Mouse (Mus musculus): ENCODE measurements around the gene Bbs9. TPM values are rescaled to one million over a fixed set of nuclear protein-coding genes. Genes with fewer than 3 reads are reported as not detected.

Gene Bbs9
- total RNA-seq, 4 experiments from 2014 or later: 8.7 to 10.0 (median 9.5) TPM

DNA sequence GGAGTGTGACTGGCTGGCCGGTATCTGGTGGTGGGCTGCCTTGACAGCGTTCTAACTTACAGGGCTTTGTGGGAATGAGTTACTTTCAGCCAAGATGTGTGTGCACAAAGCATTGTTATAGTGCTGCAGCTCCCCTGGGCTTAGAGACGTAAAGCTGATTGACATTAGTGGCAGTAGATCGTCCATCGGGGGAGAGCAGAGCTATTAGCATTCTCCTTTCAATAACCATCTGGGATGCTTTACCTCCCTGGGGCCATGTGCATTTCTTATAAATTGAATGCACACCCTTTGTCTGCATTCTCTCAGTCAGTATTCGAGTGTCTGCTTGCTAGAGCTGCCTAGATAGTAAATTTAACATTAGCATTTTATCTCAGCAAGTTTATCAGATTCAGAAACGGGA is 214.7 kb downstream of the Bbs9 start:
- no peak for DNase-seq (ENCODE audit: low spot score in 2 of 2)

DNA sequence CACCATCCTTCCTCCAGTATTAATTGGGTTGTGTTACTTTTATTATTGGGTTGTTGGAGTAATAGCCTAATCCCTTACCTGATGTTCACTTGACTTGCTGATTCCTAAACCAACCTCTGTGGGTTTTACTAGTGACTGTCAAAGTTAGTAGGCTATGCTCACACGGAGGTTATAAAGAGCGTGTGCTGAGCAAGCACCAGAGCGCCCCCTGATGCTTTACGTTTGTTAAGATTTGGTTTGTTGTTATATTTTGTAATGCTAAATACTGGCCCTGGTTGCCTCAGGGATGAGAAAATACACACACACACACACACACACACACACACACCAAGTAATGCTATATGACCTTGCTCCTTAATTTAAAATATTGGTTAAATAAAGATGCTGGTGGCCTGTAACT is 219.9 kb downstream of the Bbs9 start:
- no peak for DNase-seq (ENCODE audit: low spot score in 2 of 2)

DNA sequence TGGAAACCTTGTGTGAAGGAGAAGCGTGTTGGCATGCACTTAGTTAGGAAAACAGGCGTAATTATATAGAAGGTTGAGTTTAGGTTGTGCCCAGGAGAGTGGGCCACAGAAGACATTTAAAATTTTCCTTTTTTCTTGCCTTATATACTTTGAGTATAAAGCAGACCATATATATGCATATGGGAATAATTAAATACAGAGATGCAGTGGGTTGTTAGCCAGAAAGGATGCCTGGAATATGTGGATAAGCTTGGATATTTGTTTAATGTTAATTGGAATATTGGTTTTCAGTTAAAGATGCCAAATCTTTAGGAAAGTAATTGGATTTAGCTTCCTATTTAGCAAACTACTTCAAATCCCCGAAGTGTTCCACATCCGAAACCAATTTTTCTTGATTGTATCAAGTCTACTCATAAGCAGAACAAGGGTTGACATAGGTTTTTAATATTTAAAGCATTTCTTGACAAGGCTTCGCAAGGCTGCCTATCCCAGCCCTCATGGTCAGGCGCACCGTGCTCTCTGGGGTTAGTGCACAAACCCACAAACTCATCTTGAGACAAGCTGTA is 221.4 kb downstream of the Bbs9 start:
- DNase-seq (ENCODE audit: low spot score in 2 of 2): no peak

DNA sequence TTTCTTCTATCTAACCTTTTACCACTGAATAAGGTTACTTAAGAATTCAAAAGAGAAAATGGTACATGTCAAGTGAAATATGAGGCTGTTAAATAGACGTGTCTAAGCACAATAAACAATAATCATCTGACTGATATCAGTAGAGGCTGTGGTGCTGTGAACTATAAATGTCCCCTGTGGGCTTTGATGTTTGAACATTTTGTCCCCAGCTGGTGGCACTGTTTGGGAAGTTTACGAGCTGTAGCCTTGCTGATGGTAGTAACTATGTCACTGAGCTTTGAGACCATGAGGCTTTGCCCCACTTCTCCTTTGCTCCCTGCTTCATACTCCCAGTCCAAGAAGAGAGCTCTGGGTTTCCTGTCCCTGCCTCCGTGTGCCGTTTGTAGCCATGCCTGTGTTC is 222.3 kb downstream of the Bbs9 start:
- DNase-seq (ENCODE audit: low spot score in 2 of 2): no peak

DNA sequence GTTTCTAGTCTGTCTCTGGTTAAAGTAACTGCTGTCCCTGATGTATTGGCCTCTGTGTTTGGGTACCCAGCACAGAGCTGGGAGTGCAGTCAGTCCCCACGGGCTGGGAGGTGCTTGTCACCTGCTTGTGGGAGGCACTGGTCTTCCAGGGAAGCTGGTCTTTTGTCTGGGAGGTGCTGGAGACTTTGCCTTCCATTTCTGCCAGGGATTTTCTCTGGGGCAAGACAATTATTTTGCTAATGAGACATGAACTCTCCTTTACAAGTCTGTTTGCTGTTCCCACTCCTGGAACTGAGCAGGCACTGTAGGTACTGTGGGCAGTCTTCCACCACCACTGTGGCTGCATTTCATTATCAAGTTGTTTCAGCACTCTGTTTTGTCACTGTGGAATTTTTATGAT is 223.0 kb downstream of the Bbs9 start:
- DNase-seq (ENCODE audit: low spot score in 2 of 2): no peak

DNA sequence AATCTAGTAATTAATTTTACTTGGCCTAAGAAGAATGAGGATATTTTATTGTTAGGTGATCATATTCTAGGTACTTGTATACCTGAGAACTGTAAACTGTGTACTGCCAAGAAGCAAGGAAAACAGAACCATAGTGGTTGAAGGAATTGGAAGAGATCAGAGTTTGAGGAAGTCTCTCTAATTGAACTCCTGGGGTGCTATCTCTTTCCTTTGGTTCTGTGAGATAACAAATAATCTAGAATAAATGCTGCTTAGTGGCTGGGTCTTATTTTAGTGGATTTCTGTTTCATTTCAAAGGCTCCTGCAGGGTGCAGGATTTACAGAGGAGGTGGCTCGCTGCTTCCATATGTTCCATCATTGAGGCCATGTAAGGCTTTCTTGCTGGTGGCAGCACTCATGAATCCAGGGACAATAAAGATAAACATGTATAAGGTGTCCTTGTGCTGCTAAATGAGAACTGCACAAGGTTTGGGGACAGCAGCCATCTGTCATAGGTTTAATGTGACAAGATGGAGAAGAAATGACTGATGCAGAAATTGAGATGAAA is 226.6 kb downstream of the Bbs9 start:
- no peak for DNase-seq (ENCODE audit: low spot score in 2 of 2)

DNA sequence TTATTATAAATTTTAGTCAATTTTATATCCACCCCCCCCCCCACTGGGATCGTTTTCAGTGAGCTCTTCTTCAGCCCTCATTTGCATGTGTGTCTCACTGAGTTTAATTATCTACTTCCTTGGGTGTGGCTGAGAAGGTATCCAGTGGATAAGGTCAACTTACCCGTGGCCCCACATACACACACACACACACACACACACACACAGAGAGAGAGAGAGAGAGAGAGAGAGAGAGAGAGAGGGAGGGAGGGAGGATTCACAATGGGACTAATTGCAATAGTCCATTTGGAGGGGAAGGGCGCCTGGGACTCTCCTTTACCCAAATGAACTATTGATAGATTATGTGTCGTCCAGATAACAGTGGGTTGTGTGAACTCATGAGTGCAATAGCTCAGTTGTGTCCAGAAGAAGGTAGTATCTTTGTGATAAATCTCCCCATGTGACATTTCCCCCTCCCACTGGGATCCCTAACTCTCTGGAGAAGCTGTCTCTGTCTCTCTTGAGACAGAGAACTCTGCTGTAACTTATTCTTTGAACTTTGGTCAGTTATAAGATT is 227.4 kb downstream of the Bbs9 start:
- DNase-seq (ENCODE audit: low spot score in 2 of 2): no peak

DNA sequence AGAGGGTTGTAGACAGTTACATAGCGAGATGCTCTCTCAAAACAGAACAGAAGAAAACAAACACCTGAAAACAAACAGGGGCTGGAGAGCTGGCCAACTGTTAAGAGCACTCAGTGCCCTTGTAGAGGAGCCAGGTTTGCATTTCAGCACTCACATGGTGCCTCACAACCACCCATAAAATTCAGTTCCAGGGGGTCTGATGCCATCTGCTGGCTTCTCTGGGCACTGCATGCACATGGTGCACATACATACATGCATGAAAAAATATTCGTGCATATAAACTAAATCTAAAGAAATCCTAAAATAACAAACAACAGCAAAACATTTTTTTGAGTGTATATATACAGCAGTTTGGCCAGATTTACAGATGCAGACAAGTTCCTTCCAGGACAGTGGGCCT is 228.0 kb downstream of the Bbs9 start:
- no peak for DNase-seq (ENCODE audit: low spot score in 2 of 2)

DNA sequence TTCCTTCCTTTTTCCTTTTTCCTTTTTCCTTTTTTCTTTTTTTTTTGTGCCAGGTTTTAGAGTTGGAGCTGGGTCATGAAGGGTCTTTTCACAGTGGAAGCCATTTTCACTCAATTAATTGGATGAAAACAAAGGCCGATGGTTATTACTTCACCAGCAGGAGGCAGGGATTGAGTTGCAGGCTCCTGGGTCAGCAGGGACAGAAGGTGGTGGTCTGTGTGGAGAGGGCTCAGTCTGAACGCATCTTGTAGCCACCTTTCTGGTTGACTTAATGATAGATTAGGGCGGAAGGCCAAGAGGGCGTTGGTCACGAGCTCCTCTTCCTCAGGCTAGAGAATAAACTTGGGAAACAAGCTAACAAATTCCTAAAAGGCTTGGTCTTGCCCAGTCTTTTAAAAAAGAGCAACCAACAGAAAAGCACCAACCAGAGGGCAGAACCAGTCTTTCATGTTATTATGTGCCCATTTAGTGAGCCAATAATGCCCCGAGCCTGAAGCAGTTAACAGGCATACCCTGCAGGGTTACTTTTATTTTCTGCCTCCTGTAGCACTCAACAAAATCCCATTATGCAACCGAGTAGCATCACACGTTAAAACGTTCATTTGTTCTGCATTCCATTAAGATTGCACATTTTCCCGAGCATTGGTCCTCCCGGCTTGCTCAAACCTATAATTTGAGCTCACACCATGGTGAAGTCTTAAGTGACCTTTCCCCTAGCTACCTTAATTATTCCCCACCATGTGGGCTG is 231.8 kb downstream of the Bbs9 start:
- DNase-seq (ENCODE audit: low spot score in 2 of 2): no peak

DNA sequence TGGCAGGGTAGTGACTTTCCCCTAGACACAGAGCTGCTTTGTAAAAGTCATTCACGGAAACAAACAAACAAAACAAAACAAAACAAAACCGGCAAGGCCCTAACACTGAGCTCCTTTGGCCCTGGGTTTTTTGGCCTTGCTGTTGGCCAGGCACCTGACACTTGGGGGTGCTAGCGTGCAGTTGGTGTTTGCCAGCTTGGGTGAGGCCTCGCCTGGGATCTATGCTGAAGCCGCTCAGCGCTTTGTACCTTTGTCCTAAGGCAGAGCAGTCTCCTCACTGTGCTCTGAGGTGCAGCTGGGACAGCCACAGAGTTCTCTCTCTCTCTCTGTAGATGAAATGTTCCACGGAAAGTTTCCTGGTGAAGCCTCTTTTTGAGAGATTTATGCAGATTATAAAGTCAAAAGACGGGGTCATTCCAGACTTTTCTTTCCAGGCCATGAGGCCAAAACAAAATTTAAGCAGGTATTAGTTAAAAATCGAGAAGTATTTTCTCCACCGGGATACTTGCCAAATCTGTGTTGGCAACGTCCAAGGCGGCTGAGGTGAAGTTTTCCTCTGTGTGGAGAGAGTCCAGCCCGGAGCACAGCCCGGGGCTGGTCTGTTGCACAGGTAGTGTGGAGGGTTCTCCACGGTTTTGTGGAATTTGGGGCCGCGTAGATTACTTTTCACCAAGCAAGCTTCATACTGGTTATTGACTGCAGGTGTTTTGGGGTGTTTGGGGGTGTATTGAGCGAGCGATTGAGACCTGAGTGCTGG is 233.6 kb downstream of the Bbs9 start:
- DNase-seq (ENCODE audit: low spot score in 2 of 2): peak; percentile 27 to 52

DNA sequence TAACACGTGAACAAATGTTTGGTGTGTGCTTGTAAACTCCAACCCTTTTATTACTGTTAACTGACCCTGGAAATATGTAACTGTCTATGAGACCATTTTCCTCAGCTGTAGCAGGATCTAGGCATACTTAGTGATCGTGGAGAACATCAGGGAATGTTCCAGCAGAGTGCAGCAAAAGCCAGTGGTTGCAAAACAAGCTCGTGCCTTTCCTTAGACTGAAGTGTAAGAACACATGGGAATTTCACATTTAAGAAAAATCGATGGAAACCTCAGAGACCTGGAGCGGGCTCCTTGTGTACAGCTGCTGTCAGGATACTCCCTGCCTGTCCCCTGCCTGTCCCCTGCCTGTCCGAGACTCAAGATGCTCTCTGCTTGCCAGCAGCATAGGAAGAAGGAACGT is 234.5 kb downstream of the Bbs9 start:
- DNase-seq (ENCODE audit: low spot score in 2 of 2): no peak

DNA sequence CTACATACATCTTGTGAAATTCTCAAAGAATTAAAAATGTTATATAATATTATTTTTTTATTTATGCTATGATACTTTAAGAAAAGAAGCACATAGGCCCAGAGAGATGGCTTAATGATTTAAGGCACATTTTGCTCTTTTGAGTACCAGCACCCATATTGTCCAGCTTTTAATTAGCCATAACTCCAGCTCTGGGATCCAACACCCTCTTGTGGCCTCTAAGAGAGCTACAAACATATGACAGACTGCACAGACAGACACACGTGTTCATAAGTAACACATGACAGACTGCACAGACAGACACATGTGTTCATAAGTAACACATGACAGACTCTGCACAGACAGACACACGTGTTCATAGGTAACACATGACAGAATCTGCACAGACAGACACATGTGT is 235.8 kb downstream of the Bbs9 start:
- DNase-seq (ENCODE audit: low spot score in 2 of 2): no peak

DNA sequence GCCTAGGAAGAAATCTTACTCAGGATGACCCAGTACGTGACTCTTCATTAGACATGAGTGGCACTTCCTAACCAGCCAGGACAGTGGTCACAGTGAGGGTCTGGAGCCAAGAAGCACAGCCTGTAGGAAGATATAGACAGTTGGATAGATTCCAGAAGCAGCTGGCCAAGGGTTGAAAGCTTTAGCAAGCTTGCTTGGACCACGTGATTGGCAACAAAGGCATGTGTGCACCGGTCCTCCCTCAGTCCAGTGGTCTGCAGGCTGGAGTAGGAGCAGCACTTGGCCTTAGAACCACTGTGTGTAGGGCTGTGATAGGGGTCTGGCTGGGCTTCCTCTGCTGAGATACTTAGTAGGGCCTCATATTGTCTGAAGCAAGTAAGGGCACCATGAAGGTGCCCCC is 237.2 kb downstream of the Bbs9 start:
- no peak for DNase-seq (ENCODE audit: low spot score in 2 of 2)

DNA sequence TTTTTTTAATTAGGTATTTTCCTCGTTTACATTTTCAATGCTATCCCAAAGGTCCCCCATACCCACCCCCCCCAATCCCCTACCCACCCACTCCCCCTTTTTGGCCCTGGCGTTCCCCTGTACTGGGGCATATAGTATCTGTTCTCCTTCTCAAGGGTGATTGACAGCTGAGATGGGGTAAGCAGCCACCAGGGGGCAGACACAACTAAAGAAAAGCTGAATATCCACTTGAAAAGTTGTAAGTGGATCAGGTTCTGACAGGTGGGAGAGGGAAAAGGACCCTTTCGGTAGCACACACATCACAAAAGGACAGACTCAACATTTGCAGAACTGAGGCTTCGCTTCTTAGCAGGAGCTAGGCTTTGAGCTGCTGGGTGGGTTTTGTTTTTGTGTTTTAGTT is 237.8 kb downstream of the Bbs9 start:
- DNase-seq (ENCODE audit: low spot score in 2 of 2): peak; percentile 39 to 49

DNA sequence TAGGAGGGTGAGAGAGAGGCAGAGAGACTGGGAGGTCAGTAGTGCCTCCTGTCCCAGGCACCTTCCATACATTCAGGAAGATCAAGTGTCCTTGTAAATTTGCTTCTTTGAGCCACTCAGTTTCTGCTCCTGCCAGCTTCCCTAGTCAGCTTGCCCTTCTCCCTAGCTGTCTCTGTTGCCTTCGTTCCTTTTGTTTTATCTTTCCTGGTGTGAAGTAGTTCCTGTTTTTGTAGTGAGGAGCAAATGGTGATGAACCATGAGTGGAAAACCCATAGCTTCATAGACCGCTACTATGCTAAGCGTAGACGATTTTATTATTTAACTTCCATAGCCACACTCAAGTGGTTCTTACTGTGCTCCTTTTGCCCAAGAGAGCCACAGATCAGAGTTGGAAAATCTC is 242.1 kb downstream of the Bbs9 start:
- DNase-seq (ENCODE audit: low spot score in 2 of 2): no peak

DNA sequence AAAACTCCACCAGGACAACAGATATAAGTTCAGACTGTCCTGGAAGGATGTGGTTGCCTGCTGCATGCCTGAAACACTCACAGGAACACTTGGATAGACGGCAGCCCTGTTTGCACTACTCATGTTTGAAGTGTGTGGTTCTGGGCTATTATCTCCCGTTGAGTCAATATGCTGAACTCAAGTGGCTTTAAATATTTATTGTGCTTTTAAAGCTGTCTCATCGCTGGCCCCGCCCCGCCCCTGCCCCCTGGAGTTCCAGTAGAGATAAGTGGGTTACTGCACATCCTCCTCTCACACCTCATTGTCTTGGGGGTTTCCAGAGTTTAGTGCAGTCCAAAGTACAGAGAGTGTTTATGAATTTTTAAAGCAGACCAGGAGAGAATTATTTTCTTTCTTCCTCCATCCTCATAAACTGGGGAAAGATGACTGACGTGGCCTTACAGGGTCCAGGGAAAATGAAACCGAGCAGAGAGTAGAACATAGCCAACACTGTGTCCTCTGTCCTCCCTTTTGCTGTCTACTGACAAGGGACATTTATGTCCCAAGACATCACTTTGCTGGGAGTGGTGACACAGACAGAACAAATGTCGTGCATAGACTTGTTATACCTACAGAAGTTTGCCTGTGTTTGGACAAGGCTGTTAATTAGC is 242.8 kb downstream of the Bbs9 start:
- no peak for DNase-seq (ENCODE audit: low spot score in 2 of 2)

DNA sequence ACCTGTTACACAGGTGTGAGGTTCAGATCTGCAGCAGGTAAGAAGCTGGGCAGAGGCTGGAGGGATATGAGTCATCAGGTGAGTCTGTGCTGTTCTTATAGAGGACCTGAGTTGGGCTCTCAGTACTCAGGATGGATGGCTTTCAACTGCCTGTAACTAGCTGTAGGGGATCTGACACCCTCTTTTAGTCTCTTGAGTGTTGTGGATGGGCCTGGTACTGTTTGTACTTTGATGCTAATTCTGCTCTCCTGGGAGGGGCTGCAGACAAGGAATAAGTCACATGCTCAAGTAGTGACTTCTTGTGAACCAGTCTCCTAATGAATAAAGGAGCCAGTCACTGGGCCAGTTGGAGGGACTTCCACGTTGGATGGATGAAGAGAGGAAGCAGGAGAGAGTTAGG is 257.1 kb downstream of the Bbs9 start:
- no peak for DNase-seq (ENCODE audit: low spot score in 2 of 2)

DNA sequence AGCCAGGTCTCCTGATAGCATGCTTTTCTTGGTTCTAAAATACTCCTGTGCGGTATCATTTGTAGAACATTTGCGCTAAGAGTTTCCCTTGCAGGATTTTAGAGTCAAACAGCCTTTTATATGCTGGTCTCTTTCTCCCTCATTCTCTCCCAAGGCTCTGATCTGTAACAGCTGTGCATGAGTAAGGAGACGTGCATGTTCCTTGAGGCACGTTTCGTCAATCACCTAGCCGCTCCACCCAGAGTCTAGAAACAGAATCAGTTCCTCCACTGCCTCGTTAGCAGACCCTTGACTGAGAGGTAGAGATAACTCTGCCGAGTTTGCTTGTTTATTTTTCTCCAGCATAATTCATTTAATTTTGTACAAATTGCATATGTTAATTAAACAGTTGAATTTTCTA is 259.4 kb downstream of the Bbs9 start:
- DNase-seq (ENCODE audit: low spot score in 2 of 2): no peak

DNA sequence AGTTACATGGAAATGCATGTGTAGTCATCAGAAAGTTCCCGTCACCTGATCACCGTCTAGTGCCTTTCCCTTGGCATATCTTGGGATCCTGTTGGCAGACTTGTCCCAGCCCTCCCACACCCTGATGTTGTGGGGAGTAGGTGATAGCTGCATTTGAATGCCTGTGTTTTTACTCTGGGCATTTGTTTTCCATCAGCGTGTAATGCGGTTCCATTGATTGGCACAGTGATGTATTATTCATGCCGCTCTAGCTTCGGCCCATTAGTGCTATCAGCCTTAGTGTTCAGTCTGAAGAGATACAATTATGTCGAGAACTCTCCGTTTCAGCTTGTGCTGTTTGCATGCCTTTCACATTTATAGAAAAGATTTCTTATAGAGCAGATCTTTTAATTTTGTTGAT is 259.9 kb downstream of the Bbs9 start:
- no peak for DNase-seq (ENCODE audit: low spot score in 2 of 2)

DNA sequence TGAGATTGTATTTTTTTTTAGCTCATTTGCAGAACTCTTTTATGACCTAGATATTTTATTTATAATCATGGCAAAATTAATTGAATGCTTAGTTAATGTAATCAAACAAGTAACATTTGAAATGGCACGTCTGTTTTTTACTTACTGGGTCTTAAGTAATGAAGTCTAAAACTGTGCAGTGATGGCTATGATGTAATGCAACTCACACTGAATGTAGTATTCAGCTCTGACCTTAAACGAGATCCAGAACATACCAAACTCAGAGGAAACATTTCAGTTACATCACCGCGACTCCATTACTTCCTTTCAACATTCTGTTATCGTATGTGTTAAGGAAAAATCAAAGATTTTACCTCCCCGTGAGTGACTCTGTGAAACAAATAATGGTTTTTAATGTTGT is 262.4 kb downstream of the Bbs9 start:
- no peak for DNase-seq (ENCODE audit: low spot score in 2 of 2)

DNA sequence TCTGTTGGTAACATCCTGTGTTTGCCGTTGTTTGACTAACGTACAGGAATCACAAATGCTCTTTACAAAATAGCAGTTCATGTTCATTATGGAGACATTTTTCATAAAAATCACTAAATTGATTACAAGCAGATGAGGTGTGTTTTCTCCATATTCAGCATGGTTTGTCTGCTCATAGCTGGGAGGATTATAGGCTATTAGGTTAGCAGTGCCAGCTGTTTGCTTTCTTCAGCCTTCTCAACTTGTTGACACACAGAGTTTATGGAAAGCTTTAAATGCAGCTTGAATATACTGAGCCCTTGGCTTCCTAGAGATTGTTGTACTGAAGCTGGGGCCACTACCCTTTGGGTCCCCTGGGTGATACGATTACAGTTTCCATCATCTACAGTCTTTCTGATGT is 263.3 kb downstream of the Bbs9 start:
- DNase-seq (ENCODE audit: low spot score in 2 of 2): no peak

DNA sequence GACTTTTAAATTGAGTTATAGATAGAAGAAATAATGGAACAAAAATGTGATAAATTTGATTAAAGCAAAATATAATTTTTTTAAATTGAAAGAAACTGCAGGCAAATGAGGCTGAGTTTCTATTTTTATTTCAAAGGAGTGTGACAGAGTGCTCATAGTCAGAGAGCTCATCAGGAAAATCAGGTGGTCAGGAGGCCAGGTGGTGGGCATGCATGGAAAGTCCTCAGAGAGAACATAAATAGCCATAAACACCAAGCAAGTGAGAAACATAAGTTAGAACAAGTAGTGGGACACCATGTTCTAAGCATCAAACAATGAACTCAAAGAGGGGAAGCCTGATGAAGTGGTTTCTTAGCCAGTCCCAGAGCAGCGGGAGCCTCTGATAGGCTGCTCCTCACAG is 266.5 kb downstream of the Bbs9 start:
- no peak for DNase-seq (ENCODE audit: low spot score in 2 of 2)
